Mouse (Mus musculus) lung, adult 2 months (tissue): ENCODE results near the gene Dab1.

Experiments
- CTCF ChIP-seq: fragments of 200-500 bp; IDR thresholded peaks from 2 replicates; pipeline ENCODE4 v1.5.1; 2011; ENCODE audit warnings: mild to moderate bottlenecking, low read length, control low read depth; ENCODE audit not compliant: insufficient read depth
- POLR2A ChIP-seq: fragments of 200-500 bp; IDR thresholded peaks from 2 replicates; pipeline ENCODE4 v1.6.1; 2011; ENCODE audit warnings: low read depth, mild to moderate bottlenecking, control low read depth, low read length, borderline replicate concordance; ENCODE audit errors: extremely low read depth

DNA sequence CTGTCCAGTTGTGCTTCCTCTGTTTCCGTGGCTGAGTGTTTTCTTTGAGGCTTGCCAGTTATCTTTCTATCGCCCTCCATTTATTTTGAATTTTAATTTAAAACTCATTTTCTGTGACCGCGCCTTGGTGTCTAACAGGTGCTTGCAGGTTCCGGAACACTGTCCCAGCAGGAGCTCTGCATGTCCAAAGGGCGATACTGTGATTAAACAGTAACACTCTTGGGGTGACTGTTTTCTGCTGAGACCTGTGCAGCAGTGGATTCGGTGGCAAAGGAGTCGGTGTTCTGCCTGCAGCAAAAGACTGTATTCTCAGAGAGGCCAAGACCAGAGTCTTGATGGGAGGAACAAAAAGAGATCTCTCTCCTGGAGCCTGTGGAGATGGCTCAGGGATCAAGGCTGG, 1006.2 kb downstream of the Dab1 start:
- TF ChIP-seq CTCF (no peak), POLR2A (no peak)
